Mouse (Mus musculus) CD4-positive naive resting alpha-beta T cell, adult 57 days (primary cell): ENCODE measurements around the gene Celsr3. TPM values are rescaled to one million over a fixed set of nuclear protein-coding genes. Genes with fewer than 3 reads are reported as not detected.

Experiments
- total RNA-seq: library from RNA; stranded (reverse); gene quantifications from one replicate; pipeline ENCODE4 v1.2.4, GENCODE M21; 2023

Gene Celsr3
- total RNA-seq, result 0.15 TPM

GRCm38 (mm10) chr9:108825820-108826699, at the start of gene Celsr3:
Gene Celsr3, plus strand, starts transcription at chr9:108826320.

GRCm38 (mm10) chr9:108783548-108784463, 42.3 kb upstream of the Celsr3 start, which contains the start of gene Ip6k2:
Gene Ip6k2, plus strand, starts transcription at chr9:108783796.

GRCm38 (mm10) chr9:108808163-108808665, 17.9 kb upstream of the Celsr3 start, which contains the start of gene Nckipsd:
Gene Nckipsd, plus strand, starts transcription at chr9:108808368.

GRCm38 (mm10) chr9:108852976-108853375, 26.9 kb downstream of the Celsr3 start, which contains the start of gene Slc26a6:
Gene Slc26a6, plus strand, starts transcription at chr9:108853283.

Other genes starting within 250 kb of the Celsr3 start
- 30.9 TPM for gene Wdr6, start 247.6 kb upstream of the Celsr3 start, total RNA-seq
- 8.6 TPM for gene P4htm, start 228.7 kb upstream of the Celsr3 start, total RNA-seq
- 149 TPM for gene Arih2, start 176.9 kb upstream of the Celsr3 start, total RNA-seq
- gene Slc25a20, start 164.2 kb upstream of the Celsr3 start, total RNA-seq, result 19.7 TPM
- gene Prkar2a, start 137.0 kb upstream of the Celsr3 start, total RNA-seq, result 10.8 TPM
- gene Ip6k2, start 42.5 kb upstream of the Celsr3 start, total RNA-seq, result 64.3 TPM
- 15.1 TPM for gene Nckipsd, start 18.0 kb upstream of the Celsr3 start, total RNA-seq
- gene Slc26a6, start 27.0 kb downstream of the Celsr3 start, total RNA-seq, result 20.9 TPM
- 1.7 TPM for gene Tmem89, start 88.3 kb downstream of the Celsr3 start, total RNA-seq
- gene Uqcrc1, start 110.3 kb downstream of the Celsr3 start, total RNA-seq, result 185 TPM
- gene Col7a1, start 127.3 kb downstream of the Celsr3 start, total RNA-seq, result 5.4 TPM
- not detected for gene Ucn2, start 159.7 kb downstream of the Celsr3 start, total RNA-seq
- gene Pfkfb4, start 165.5 kb downstream of the Celsr3 start, total RNA-seq, result 14.8 TPM
- 2,826 TPM for gene Shisa5, start 212.2 kb downstream of the Celsr3 start, total RNA-seq
- 25.8 TPM for gene Trex1, start 233.4 kb downstream of the Celsr3 start, total RNA-seq
- 33.1 TPM for gene Atrip, start 247.8 kb downstream of the Celsr3 start, total RNA-seq